Mouse (Mus musculus) monocyte, adult 5-6 weeks (primary cell): ENCODE results near the gene Kdm6a. TPM values are rescaled to one million over a fixed set of nuclear protein-coding genes. Genes with fewer than 3 reads are reported as not detected.

Experiments
- ATAC-seq: fragments of 153-309, 156-312 bp; replicated peaks from 2 replicates; pipeline ENCODE4 v1.8.0; 2017; ENCODE audit warnings: mild to moderate bottlenecking; ENCODE audit not compliant: low TSS enrichment, insufficient number of reproducible peaks, severe bottlenecking, poor library complexity, low FRiP score
- total RNA-seq: library from RNA; stranded (forward); fragments of 200-1000, 200-491, 200-594 nt; gene quantifications from 3 replicates; pipeline ENCODE4 v1.2.3, GENCODE M21; 2017

Gene Kdm6a
- total RNA-seq, 1 experiment from 2014 or later, result 62.3 TPM

- ATAC-seq, result no peak
Measured at GRCm38 (mm10) chrX:18278561-18278960, 116.2 kb downstream of the Kdm6a start.

GRCm38 (mm10) chrX:18280134-18280533, 117.8 kb downstream of the Kdm6a start:
- ATAC-seq, result no peak

Other genes with a start within 250 kb of the Kdm6a start
- 0.75 TPM in 1 of 3 replicates, not detected in the others for gene Dusp21, start 16.7 kb upstream of the Kdm6a start, total RNA-seq